Mouse (Mus musculus) activated CD4-positive, CD25-positive, alpha-beta regulatory T cell, adult 4 months (primary cell): ENCODE results near the gene Nabp1. TPM values are rescaled to one million over a fixed set of nuclear protein-coding genes. Genes with fewer than 3 reads are reported as not detected.
"Not testable (repeated sequence)": the region's sequence is repeated elsewhere in the genome, so short reads cannot be mapped to it uniquely, and the experiment has no call there.

Experiments used
- ATAC-seq: one replicate; pipeline ENCODE4 v1.8.0; 2017
- polyA plus RNA-seq, 2 experiments: library from polyadenylated mRNA; unstranded; fragments of 100-300 nt; shearing (Covaris generic); gene quantifications; one replicate each; pipeline ENCODE4 v1.2.1; 2017

Gene Nabp1
- polyA plus RNA-seq, 2 experiments from 2014 or later = 36.4 to 49.1 TPM

DNA sequence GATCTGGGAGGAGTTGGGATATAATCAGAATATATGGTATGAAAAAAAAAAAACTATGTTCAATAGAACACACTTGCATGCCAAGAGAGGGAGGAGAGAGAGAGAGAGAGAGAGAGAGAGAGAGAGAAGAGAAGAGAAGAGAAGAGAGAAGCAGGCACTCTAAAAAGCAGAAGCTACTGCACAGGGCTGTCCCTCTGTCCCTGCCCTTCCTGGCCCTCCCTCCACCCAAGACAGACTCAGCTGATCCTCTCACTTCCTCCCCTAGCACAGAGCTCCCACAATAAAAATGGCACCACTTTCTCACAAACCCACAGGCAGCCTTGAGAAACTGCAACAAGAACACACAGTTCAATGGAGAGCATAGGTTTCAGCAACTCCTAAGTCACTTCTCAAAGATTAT lies 2.2 kb upstream of the Nabp1 start:
- ATAC-seq = no peak

DNA sequence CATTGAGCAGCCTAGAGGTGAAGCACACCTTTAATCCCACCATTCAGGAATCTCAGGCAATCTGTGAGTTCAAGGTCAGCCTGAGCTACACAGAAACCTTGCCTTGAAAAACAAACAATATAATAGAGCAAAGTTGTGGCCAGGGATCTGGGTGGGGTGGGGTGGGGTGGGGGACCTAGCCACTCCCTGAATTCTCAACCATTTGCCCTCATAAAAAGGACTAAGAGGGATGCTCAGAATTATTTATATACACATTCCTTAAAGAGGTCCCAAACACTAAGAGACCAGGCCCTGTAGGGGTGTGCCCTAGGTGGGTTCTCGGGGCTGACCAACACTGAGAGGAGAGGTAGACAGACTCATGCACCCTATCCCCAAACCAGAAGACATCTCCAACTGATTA lies 1.5 kb upstream of the Nabp1 start:
- ATAC-seq = no peak

DNA sequence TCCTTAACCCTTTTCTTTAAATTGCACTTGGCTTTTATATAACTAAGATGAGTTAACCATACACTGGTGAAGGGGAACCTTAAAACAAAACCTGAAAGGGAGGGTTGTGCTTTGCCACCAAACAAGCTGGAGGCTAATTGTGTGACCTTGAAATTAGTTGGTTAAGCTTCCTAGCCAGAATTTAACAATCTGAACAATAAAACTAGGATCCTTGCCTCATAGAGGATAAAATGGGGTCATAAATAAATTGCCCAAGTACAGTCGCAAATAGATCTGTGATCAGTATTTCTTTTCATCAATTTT lies 753 bp upstream of the Nabp1 start:
- no peak for ATAC-seq

DNA sequence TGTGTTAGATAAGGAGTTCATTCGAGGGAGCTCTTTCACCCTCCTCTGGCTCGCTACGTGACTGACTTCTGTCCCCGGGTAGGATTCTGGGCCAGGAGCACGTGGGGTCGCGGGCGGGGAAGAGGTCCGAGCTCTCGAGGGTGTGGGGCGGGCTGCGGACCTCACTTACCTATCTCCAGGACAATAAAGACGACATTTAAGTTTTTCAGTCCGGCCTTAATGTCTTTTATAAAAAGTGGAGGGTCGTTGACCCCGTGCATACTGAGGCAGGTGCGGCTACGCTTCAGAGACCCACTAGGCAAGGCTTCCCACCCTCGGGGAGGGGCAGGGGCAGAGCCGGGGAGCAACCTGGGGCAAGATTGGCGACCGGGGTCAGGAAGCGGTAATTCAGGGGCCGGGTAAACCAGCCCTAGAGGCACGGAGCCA lies 556 bp downstream of the Nabp1 start:
- no peak for ATAC-seq

DNA sequence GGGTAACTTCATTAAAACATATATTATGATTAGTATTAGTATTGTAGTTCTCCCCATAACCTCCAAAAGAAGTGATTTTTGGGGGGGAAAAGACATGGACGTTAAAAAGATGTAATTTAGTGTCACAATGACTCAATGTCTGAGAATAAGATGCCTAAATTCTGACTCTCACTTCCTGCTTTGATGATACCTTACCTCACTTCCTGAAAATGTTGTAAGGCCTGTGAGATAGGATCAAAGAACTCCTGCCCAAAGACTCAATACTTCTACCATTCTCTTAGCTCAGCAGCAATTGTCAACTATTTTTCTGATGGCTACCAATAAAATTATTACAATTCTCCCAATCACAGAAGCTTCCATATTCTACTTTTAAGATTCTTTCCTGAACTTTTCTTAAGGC lies 1.8 kb downstream of the Nabp1 start:
- ATAC-seq = peak; percentile 19

DNA sequence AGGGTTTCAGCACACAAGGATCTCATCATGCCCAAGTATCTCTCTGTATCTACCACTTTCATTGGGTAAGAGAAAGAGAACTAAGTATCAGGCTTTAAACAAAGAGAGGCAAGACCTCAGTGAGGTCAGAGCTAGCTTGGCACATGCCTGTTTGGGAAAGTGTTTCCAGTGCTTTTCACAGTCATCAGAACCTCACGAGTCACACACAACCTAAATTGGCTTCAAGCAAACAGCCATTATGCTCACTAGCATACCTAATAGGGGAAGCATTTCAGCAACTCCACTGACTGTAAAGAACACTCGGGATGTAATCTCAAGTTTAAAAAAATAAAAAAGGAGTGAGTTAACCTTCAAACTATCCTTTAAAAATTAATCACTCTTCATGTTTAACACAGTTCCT lies 10.1 kb downstream of the Nabp1 start:
- ATAC-seq = no peak

DNA sequence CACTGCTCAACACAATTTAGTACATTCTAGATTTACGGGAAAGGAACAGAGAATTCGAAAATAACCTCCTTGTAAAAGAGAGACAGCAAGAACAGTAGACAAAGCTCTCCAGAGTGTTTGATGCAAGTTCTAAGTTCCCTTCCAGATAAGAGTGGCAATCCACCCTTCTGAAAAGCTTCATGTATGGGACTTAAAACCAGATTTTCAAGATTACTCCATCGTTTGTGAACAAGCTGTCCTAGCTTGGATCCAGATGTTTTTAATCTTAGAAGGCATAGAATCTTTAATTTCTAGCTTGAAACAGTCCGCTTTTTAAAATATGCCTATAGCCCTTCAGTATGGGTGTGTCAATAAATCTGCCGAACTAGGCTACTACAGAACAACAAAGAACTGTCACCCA lies 11.0 kb downstream of the Nabp1 start:
- no peak for ATAC-seq

DNA sequence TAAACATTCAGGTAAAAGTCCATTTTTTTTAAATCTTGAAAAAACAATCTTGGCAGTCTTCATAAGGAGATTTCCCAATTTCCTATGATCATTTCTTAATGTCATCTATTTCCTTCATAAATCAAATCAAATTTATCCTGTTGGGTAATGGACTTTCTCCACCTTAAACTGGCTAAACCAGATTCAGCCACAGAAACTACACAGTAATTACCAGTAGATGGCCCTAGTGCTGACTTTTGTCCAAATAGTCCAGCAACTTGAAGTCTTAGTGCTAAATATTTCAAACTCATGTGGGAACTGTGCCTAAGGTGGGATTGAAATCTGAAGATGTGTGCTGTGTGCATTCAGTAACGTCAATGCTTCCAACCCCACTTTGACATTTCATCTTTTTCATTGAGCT lies 11.8 kb downstream of the Nabp1 start:
- ATAC-seq = peak; percentile 32

DNA sequence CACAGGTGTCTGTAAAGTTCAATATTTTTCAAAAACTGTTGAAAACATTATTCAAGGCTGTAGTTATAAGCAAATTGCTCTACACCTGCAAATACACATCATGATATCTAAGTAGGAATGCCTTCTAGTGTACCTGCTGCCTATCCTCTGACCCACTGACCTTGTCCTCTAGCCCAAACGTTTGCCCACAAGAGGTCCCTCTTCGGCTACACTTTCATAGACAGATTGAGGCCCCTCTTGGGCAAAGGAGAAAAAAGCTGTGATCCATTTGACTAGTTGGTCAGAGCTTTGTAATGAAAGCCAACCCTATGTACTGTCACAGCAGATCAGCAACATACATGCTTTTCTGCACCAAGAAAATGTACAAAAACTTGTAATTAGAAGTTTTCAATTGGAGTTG lies 12.9 kb downstream of the Nabp1 start:
- no peak for ATAC-seq

DNA sequence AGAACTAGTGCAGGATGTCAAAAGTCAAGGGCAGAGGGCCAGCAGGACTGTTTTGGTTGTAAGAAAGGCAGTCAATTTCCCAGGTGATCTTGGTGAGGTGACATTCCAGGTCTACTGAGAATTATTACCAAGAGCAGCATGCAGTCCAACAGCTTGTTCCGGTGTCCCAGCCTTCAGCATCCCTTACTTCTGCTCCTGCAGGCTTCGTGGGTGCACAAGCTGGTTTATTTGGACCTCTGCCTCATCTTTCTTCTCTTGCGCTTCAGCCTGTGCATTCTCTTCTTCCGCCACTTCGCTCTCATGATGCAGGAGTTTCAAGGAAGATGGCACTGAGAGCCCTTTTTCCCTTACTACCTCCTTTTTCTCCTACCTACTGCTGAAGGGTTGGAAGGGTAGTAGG lies 15.2 kb downstream of the Nabp1 start:
- ATAC-seq = no peak

DNA sequence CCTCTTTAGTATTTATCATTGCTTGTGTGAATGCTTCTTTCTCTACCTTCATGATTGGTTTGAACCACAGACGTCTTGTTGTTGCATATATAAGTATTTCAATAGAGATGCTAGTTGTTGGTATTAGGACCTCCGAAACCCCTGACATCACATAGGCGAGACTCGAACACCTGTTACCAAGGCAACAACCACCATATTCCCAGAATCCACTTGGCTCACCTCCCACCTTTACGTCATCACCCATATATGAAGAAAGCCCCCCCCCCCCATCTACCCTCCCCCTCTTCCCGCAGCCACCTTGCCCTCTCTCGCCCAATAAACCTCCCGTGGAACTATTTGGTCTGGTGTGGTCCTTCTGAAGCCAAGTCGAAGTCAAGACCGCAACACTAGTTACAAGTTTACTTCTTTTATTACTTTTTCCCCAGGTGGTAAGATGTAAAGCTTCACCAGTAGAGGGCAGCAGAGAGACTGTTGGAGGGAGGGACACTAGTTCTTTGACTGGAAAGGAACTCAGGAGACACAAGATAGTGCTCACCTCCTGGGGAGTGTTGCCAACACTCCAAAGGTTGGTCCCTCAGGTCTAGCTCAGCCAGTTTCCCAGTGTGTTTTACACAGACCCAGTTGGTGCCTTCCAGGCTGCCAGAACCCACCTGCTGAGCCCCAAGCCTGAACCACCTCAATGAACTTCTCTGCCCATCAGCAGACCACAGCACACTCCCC lies 19.3 kb downstream of the Nabp1 start:
- ATAC-seq = peak; percentile 82

DNA sequence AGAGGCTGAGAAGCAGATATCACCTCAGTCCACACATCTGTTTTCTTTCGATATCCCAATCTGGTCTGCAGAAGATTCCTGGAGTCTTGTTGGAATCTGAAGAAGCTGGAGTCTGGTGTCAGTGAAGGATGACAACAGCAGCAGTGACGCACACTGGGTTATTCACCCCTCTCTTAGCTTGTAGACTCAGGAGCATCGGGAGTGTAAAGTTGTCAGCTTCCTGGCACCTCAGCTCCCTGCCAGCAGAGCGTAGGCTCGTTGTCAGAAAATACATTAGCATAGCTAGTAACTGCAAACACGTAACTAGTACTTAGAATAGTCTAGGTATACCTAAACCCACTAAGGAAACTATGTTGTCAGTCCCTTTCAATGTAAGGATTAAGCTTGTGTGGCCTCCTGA lies 20.1 kb downstream of the Nabp1 start:
- no peak for ATAC-seq

DNA sequence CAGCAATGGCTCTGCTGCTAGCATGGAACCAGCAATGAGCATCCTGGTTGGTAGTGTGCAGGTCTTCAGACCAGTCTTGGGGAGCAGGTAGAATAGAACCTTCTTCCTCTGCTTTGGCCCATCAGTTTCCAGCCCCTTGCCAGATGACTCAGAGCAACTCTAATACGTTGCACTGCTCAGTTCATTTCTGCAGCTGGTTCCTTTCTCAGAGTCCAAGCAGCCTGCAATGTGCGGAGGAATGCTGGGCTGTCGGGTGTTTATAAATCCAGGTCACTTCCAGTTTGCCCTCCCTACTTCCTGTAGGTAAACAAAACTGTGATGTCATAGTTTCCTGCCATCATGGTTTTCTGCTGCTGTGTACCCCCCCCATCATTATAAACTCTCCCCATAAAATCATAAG lies 21.0 kb downstream of the Nabp1 start:
- ATAC-seq = no peak

DNA sequence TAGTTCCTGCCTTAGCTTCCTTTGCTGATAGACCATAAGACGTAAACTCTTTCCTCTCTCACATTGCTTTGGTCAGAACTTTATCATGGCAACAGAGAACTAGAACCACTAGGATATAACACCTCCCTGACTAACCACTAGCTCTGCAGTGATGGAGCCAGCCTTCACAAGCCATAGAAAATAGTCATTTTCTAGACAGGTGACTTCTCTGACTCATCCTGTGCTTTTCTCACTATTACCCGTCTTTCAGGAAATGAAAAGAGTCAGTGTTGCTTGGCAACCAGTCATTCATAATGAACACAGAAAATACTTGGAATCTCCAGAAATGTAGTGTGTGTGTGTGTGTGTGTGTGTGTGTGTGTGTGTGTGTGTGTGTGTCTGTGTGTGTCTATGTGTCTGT lies 29.4 kb downstream of the Nabp1 start:
- peak; percentile 75 for ATAC-seq

DNA sequence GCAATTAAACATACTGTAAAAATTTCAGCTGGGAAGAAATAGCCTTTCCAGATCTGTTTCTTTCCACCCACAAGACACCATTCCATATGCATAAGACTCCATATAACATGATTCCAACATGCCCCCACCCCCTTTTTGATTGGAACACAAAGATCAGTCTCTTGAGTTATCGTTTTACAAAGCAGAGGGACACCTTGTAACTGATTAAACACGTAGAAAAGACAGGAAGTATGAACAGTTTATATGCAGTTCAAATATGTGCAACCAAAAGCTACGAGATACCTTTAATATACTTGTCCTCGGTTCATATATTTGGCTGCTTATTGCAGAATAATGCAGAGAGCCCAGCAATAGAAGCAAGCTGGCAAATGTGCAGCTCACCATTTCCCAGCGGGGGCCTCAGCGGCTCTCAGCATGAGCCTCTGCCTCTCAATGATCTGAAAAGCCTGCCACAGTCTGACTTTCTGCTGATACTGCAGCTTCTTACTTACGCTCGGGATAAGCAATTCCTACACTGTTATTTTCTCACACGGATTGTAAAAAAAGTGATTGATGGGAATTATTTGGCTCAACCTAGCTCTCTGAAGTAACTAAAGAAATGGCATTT lies 32.3 kb downstream of the Nabp1 start:
- no peak for ATAC-seq

DNA sequence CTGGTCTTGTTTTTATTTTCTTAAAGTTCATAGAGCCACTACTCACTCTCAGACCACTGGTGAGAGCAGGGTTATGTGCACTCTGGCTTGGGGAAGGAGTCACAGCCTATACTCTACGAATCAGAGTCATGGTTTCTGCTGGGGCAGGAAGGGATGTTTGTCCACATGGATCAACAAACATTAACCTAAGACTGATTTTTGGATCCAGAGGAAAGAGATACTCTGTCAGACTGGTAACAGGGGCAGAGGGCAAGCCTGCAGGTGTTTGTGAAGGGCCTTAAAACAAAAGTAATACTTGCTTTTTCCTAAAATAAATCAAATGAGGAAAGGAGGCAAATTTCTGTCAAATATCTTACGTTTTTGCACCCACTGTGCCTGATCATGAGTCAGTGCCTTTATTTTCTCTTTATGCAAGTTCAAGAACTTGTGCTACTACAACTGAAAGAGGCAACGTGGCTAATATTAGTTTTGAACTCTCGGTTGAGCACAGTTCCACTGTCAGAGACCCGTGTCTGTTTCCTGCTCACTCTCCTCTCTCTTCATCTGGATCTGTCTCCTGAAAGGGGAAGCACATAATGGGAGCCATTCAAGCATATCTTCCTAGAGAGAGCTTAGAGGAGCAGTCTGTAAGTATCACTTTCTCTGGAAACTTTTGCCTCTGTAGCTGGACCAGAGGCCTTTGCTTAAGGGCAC lies 32.9 kb downstream of the Nabp1 start:
- ATAC-seq = no peak

DNA sequence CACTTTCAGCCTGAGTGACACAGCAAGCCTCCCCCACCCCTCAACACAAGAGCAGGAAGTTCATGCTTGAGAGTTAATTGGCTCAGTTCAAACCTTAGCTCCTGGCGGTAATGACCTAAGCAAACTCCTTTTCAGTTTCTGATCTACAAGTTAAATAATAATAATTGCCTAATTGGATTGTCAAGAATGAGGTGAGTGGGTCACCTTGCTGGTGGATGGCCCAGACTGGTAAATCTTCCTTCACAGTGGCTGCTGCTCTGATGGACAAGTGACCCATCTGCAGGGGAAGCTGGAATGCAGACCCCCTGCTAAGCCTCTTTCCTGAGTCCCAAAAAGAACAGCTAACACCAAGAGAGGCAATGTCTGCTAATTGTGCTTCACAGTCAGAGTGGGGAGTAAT lies 48.5 kb downstream of the Nabp1 start:
- no peak for ATAC-seq

DNA sequence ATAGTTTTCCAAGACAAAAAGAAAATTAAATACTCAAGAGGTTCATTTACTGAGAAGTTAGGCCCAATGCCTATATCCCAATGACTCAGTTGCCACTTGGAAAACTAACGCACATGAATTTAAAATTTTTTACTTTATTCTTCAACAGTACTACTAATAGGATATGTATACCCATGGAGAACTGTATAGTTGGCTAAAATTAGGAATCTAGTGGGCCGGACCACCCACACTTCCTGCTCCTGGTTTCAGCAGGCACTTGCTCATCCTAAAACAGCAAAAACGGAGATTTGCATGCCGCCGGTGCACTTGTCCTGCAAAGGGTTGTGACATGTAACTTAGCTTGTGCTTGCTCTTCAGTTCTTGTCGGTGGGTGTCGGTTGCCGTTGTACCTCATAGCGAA lies 51.9 kb downstream of the Nabp1 start:
- no peak for ATAC-seq

DNA sequence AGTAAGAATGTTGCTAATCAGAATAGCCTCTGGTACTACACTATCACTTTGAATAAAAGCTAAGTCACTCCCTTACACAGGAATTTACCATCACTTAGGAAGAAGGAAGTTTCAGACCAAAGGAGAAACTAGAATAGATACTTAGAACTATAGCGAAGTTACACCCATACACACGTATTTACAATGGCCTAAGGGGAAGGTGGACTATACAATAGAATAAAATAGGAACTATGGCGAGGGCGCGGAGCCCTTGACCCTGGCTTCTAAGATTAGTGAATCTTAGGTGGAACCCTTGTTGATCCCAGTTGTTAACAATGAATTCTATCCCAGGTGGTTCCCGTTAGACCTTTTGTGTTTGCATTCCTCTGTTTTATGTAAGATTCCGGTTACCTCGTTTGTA lies 57.2 kb downstream of the Nabp1 start:
- ATAC-seq = not testable (repeated sequence)

DNA sequence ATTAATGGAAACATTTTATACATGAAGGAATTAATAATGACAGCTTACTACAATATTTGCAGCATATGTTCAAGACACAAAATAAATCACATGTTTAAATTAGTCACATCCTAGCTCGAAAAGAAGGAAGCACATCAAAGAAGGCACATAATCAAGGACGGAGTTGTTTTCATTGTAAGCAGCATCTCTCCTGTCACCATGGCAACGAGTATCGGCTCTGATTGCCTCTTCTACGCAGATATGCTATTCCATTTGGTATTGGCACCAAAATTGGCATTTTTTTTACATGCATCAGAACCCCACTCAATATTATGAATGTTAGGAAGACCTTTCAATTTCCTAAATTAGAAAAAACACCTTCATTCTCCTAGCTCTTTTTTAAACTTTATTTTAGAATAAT lies 59.5 kb downstream of the Nabp1 start:
- no peak for ATAC-seq
